Mouse (Mus musculus) embryonic facial prominence, embryonic 13.5 days (tissue): ENCODE measurements at regions not wholly inside any gene's neighbourhood (a gene's known extent, or its start where the extent isn't known, plus 50 kb on each side); places are given as distances from the start of the nearest gene placed in this dataset.
"Not testable (repeated sequence)": the region's sequence is repeated elsewhere in the genome, so short reads cannot be mapped to it uniquely, and the experiment has no call there.

Experiments
- ATAC-seq: fragments of 200-750 bp; cut with Nextera tagmentation; 2 replicates; pipeline ENCODE4 v1.8.0; 2017; ENCODE audit warnings: low read depth; ENCODE audit not compliant: insufficient number of reproducible peaks, insufficient read depth, low FRiP score, low TSS enrichment
- H3K27ac ChIP-seq: fragments of 300-500 bp; sonication (generic); 2 replicates; pipeline ENCODE4 v1.5.1; 2015; ENCODE audit warnings: moderate library complexity, mild to moderate bottlenecking, inconsistent platforms
- H3K27me3 ChIP-seq: fragments of 300-500 bp; sonication (generic); 2 replicates; pipeline ENCODE4 v1.6.1; 2015; ENCODE audit warnings: mild to moderate bottlenecking, inconsistent platforms
- H3K36me3 ChIP-seq: fragments of 300-500 bp; sonication (generic); 2 replicates; pipeline ENCODE4 v1.6.1; 2015; ENCODE audit warnings: mild to moderate bottlenecking, inconsistent platforms
- H3K4me1 ChIP-seq: fragments of 300-500 bp; sonication (generic); 2 replicates; pipeline ENCODE4 v1.6.1; 2015; ENCODE audit warnings: inconsistent platforms
- H3K4me2 ChIP-seq: fragments of 300-500 bp; sonication (generic); 2 replicates; pipeline ENCODE4 v1.6.1; 2015; ENCODE audit warnings: moderate library complexity, mild to moderate bottlenecking, inconsistent platforms
- H3K4me3 ChIP-seq: fragments of 300-500 bp; sonication (generic); 2 replicates; pipeline ENCODE4 v1.5.1; 2015; ENCODE audit warnings: mild to moderate bottlenecking, inconsistent platforms
- H3K9ac ChIP-seq: fragments of 300-500 bp; sonication (generic); 2 replicates; pipeline ENCODE4 v1.6.1; 2015; ENCODE audit warnings: mild to moderate bottlenecking, inconsistent platforms
- H3K9me3 ChIP-seq: fragments of 300-500 bp; sonication (generic); 2 replicates; pipeline ENCODE4 v1.6.1; 2016; ENCODE audit warnings: inconsistent platforms
- WGBS: fragments of 180-500 bp; shearing (Covaris S2); methylation state at CpG from one replicate; pipeline ENCODE4 v1.1.7; 2015; ENCODE audit warnings: mixed read lengths; 5-methylcytosine and 5-hydroxymethylcytosine counted together

DNA sequence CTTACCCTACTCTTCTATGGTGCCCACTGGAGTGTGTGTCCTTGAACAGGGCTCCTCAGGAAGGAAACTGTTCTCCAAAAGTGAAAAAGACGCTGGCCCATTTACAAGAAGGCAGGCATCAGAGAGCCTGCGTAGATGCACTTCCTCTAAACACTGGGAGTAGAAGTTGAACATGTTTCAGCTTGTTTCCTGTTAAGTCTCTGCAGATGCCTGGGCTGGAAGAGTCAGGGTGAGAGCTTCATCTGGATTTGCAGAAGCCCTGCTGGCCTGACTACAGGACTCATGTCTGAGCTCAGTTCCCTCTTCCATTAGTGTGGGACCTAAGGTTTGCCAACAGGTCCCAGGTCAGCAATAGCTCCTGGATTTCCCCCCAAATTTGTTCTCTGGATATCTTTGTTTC lies 54.7 kb upstream of the Nlrp1b start:
- no peak overlapping the region for H3K27ac ChIP-seq
- no peaks in the 10 kb centered on the region for H3K4me1 ChIP-seq
- H3K27me3 ChIP-seq: no peaks in the 10 kb centered on the region
- WGBS: 63% methylated on average over 2 of the region's 2 CpGs
- no peaks in the 10 kb centered on the region for H3K36me3 ChIP-seq
- no peak overlapping the region for H3K4me3 ChIP-seq
- H3K9me3 ChIP-seq: no peaks in the 10 kb centered on the region
- H3K9ac ChIP-seq: no peak overlapping the region
- H3K4me2 ChIP-seq: no peak overlapping the region
- ATAC-seq: no peak

DNA sequence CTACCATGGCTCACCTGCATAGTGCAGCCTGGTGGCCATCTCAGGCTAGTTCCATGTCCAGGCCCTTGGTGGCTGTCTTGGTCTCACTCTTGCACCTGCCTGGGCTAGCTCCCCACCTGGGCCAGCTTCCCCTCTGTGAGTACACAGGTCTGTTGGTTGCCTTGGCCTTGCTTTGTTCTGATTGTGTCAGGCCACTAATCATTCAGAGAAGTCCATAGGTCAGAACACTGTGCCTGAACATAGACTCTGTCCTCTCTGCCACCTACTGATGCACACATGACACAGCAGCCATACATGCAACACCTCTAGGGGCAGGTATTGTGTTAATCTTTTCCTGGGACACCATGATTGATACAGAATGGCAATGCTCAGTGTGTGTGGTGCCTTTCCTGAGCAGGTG lies 57.7 kb upstream of the Nlrp1b start:
- not testable (repeated sequence) for ATAC-seq, H3K4me1 ChIP-seq, H3K4me3 ChIP-seq, H3K4me2 ChIP-seq, H3K27me3 ChIP-seq, H3K9ac ChIP-seq, H3K9me3 ChIP-seq, H3K36me3 ChIP-seq, H3K27ac ChIP-seq

DNA sequence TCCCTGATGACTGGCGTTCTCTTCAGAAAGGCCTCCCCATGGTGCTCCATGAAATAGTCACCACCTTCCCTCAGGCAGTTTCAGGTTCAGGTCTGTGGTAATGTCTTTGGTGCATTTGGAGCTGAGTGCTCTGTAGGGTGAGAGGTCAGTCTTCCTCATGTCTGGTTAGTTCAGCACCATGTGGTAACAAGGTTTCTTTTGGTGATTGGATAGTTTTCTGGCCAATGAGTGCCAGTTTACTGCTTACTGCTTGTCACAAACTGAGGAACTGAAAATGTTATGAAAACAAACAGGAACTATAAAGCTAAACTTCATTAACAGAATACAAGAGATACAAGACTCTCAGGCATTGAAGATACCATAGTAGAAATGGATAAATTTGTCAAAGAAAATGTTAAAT lies 59.0 kb upstream of the Nlrp1b start:
- WGBS: 84% methylated on average over 1 of the region's 1 CpGs
- Histone ChIP-seq H3K36me3 (no peaks in the 10 kb centered on the region), H3K9ac (no peak overlapping the region), H3K4me2 (no peak overlapping the region), H3K27ac (no peak overlapping the region), H3K27me3 (no peaks in the 10 kb centered on the region), H3K4me1 (no peaks in the 10 kb centered on the region), H3K4me3 (no peak overlapping the region), H3K9me3 (no peaks in the 10 kb centered on the region)
- ATAC-seq: no peak

DNA sequence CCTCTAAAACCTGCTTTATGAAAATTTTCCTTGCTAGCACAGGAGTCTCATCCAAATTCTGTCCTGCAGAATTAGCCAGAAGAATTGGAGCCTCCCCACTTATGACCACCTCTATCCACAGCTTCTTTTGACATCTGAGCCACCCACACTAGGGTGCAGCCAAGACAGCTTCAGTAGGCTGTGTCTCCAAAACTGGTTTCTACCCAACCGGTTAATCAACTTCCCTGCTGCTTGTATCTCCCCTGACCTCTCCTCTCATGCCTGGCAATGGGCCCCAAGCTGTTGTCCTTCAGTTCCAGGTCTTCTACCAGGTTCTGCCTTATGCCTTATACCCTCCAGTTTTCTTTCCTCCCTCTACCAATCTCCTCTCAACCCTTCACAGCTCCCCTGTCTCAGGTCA lies 68.9 kb upstream of the Nlrp1b start:
- Histone ChIP-seq H3K4me1 (no peaks in the 10 kb centered on the region), H3K4me3 (no peak overlapping the region), H3K27me3 (no peaks in the 10 kb centered on the region), H3K9ac (no peak overlapping the region), H3K27ac (no peak overlapping the region), H3K4me2 (no peak overlapping the region), H3K36me3 (no peaks in the 10 kb centered on the region), H3K9me3 (no peaks in the 10 kb centered on the region)
- 78% methylated on average over 1 of the region's 1 CpGs for WGBS
- ATAC-seq: no peak

DNA sequence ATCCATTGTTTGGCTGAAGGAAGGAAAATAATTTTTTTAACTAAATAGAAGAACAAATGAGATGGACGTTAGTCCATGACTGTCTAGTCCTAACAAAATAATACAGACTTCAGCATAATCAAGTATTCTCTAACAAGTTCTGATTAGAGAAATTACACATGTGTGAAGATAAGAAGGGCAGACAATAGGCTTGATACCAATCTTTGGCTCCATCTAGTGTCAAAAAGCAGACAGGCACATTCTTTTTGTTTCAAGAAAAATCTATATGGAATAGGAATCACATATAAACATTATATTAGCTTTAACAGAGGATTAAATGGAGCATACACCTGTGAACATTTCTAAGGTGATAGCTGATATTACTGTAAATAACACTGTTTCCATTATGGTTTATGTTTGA lies 92.9 kb upstream of the Nlrp1b start:
- Histone ChIP-seq H3K4me2 (no peak overlapping the region), H3K27me3 (no peaks in the 10 kb centered on the region), H3K4me1 (no peaks in the 10 kb centered on the region), H3K9me3 (no peaks in the 10 kb centered on the region), H3K4me3 (no peak overlapping the region), H3K27ac (no peak overlapping the region), H3K36me3 (no peaks in the 10 kb centered on the region), H3K9ac (no peak overlapping the region)
- 31% methylated on average over 1 of the region's 1 CpGs for WGBS
- ATAC-seq: no peak

DNA sequence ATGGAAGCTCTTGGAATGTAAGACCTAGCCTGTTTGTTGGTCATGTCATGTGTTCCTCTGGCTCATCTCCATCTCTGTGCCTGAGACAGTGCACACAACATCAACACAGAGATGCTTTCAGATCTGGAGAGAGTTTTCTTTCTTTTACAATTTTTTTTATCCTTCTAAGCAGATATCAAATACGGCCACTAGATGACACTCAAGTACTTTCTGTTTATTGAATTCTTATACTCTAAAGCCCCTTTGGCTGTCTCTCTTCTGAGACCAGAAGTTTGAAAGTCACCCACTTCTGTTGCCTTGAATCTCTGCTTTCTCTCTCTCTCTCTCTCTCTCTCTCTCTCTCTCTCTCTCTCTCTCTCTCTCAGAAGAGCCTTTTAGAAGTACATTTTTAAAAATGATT lies 106.9 kb upstream of the Nlrp1b start:
- ATAC-seq: no peak
- no peak overlapping the region for H3K27ac ChIP-seq
- H3K27me3 ChIP-seq: no peaks in the 10 kb centered on the region
- H3K36me3 ChIP-seq: no peaks in the 10 kb centered on the region
- H3K4me1 ChIP-seq: no peaks in the 10 kb centered on the region
- no peak overlapping the region for H3K4me3 ChIP-seq
- no peaks in the 10 kb centered on the region for H3K9me3 ChIP-seq
- no peak overlapping the region for H3K4me2 ChIP-seq
- 11% methylated on average over 1 of the region's 1 CpGs for WGBS
- H3K9ac ChIP-seq: no peak overlapping the region

GRCm38 (mm10) chr11:71346024-71346423 lies 115.5 kb upstream of the Nlrp1b start:
- Histone ChIP-seq H3K4me1 (no peaks in the 10 kb centered on the region), H3K27ac (no peak overlapping the region), H3K4me2 (no peak overlapping the region), H3K36me3 (no peaks in the 10 kb centered on the region), H3K9me3 (no peaks in the 10 kb centered on the region), H3K4me3 (no peak overlapping the region), H3K9ac (no peak overlapping the region), H3K27me3 (no peaks in the 10 kb centered on the region)
- no peak for ATAC-seq
- WGBS: 45% methylated on average over 3 of the region's 3 CpGs

GRCm38 (mm10) chr11:71357089-71357488 lies 126.6 kb upstream of the Nlrp1b start:
- Histone ChIP-seq H3K4me2 (no peak overlapping the region), H3K36me3 (no peaks in the 10 kb centered on the region), H3K9ac (no peak overlapping the region), H3K4me1 (no peaks in the 10 kb centered on the region), H3K27me3 (no peaks in the 10 kb centered on the region), H3K4me3 (no peak overlapping the region), H3K27ac (no peak overlapping the region), H3K9me3 (no peaks in the 10 kb centered on the region)
- WGBS: 57% methylated on average over 3 of the region's 3 CpGs
- no peak for ATAC-seq

DNA sequence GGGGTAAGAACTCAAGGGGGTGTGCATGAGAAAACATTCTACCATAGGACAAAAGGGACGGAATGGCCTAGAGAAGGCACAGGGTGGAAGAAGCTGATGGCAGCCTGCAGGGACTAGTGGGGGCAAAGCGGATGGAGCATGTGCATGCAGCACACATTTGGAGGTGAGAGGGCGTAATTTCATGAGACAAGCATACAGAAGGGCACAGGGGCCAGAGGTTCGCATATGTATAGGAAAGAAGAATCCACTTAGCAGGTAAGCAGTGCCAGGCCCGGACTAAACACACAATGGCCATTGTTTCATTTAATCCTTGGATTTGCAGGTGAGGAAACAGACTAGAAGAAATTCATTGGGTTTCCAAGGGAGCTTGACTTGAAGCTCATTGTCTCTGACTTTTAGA lies 130.3 kb upstream of the Nlrp1b start:
- H3K9me3 ChIP-seq: no peaks in the 10 kb centered on the region
- H3K4me1 ChIP-seq: no peaks in the 10 kb centered on the region
- no peak overlapping the region for H3K4me3 ChIP-seq
- ATAC-seq: no peak
- no peak overlapping the region for H3K9ac ChIP-seq
- no peaks in the 10 kb centered on the region for H3K27me3 ChIP-seq
- H3K27ac ChIP-seq: no peak overlapping the region
- 79% methylated on average over 5 of the region's 5 CpGs for WGBS
- H3K4me2 ChIP-seq: no peak overlapping the region
- H3K36me3 ChIP-seq: no peaks in the 10 kb centered on the region

DNA sequence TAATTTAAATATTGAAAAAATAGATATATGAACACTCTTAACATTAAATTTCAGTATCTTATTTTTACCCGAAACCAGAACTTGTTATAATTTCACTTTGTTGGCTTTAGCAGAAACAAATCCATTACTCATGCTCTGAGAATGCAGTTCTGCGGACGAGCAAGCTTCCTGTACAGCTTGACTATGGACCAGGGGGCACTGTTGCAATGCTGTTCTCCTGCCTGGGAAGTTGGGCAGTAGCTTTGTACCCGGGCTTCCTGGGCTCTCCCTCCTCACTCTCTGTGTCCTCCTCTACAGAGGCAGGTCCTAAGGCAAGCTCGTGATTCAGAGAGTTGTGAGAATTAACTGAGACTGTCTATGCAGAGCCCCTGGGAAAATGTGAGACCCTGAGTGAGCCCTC lies 141.3 kb upstream of the Nlrp1b start:
- Histone ChIP-seq H3K36me3 (no peaks in the 10 kb centered on the region), H3K4me3 (no peak overlapping the region), H3K9me3 (no peaks in the 10 kb centered on the region), H3K4me2 (no peak overlapping the region), H3K9ac (no peak overlapping the region), H3K4me1 (no peaks in the 10 kb centered on the region), H3K27me3 (no peaks in the 10 kb centered on the region), H3K27ac (no peak overlapping the region)
- no peak for ATAC-seq
- 60% methylated on average over 5 of the region's 5 CpGs for WGBS

DNA sequence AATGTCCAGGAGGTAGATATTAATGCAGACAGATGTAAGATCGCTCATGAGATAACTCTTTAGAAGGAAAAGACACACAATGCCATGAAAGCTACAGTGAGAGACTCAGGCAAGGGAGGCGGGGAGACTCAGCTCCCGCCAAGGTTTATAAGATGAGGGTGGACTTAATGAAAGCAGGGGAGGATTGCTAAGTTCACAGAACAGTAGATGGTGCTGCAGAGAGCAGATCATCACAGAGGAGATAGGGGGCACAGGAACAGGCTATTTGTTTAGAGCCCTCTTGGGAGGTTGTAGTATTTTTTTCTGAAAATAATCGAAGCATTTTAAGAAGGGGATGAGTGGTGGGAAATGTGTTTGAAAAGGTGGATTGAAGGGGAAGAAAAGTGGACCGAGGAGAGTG lies 144.6 kb upstream of the Nlrp1b start:
- Histone ChIP-seq H3K4me2 (no peak overlapping the region), H3K4me3 (no peak overlapping the region), H3K27me3 (no peaks in the 10 kb centered on the region), H3K9me3 (no peaks in the 10 kb centered on the region), H3K4me1 (no peaks in the 10 kb centered on the region), H3K9ac (no peak overlapping the region), H3K36me3 (no peaks in the 10 kb centered on the region), H3K27ac (no peak overlapping the region)
- ATAC-seq: no peak
- WGBS: 71% methylated on average over 5 of the region's 5 CpGs

DNA sequence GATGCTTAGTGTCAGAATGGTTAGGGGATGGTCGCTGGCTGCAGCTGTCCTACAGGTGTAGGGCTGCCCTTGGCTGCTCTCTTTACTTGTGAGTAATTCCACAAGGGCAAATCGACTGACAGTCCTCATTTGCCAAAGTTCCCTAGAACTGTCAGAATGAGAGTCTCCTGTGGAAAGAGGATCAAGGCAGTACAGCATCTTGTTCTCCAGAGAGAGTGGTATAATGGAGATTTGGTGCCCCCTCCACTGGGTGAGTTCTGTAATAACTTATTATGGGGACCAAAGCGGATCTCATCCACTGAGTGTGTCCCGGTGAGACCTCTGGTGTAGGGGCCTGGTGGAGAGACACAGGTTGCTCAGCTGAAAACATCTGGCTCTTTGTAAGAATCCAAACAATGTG lies 157.9 kb upstream of the Nlrp1b start:
- Histone ChIP-seq H3K27ac (no peak overlapping the region), H3K4me2 (no peak overlapping the region)
- 68% methylated on average over 4 of the region's 4 CpGs for WGBS

DNA sequence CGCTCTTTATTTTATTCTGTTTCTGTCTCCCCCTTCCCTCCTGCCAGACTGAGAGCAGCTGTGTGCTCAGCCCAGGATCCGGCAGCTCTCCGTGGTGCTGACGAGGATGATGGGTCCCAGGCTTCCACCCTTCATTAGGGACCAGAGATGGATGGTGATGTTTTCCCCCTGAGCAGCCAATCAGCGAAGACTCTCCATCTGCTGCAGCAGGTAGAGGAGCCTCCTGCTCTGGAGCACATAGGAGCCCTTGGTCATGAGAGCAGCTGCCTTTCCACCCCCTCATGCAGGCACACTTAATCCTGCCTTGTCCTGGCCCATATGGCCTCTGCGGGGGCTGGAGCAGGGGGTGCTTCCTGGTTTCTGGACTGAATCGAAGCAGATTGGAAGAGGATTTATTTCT lies 159.1 kb upstream of the Nlrp1b start:
- H3K27me3 ChIP-seq: no peaks in the 10 kb centered on the region
- ATAC-seq: no peak
- WGBS: 19% methylated on average over 7 of the region's 7 CpGs
- no peak overlapping the region for H3K4me2 ChIP-seq
- H3K9me3 ChIP-seq: no peaks in the 10 kb centered on the region
- H3K36me3 ChIP-seq: no peaks in the 10 kb centered on the region
- no peak overlapping the region for H3K27ac ChIP-seq
- H3K4me1 ChIP-seq: no peaks in the 10 kb centered on the region
- H3K4me3 ChIP-seq: no peak overlapping the region
- no peak overlapping the region for H3K9ac ChIP-seq

More for the DNA sequence above, 157.9 kb upstream of the Nlrp1b start:
- no peak for ATAC-seq
- Histone ChIP-seq H3K4me1 (no peaks in the 10 kb centered on the region), H3K9me3 (no peaks in the 10 kb centered on the region), H3K36me3 (no peaks in the 10 kb centered on the region), H3K27me3 (no peaks in the 10 kb centered on the region), H3K9ac (no peak overlapping the region), H3K4me3 (no peak overlapping the region)
